Mouse (Mus musculus) splenic B cell, adult 2 months (primary cell): ENCODE results near the gene Cyld.

ENCODE experiments used
- DNase-seq: peaks from one replicate; pipeline ENCODE4 v3.0.0-alpha.2; 2011; ENCODE audit warnings: low read depth, low spot score
- H3K27me3 ChIP-seq: 2 replicates; pipeline ENCODE4 v1.6.1; 2012; ENCODE audit warnings: mild to moderate bottlenecking, low read length, moderate library complexity, mixed read lengths; ENCODE audit not compliant: control insufficient read depth, poor library complexity, insufficient read depth, severe bottlenecking
- H3K36me3 ChIP-seq: 2 replicates; pipeline ENCODE4 v1.6.1; 2012; ENCODE audit warnings: mild to moderate bottlenecking, low read length, moderate library complexity, mixed read lengths; ENCODE audit not compliant: control insufficient read depth, poor library complexity, insufficient read depth, severe bottlenecking

The Cyld gene

GRCm38 (mm10) chr8:88675372-88676165, 21.3 kb upstream of the Cyld start:
- DNase-seq, result no peak
- no peaks in the 10 kb centered on the region for H3K27me3 ChIP-seq
- no peaks in the 10 kb centered on the region for H3K36me3 ChIP-seq

GRCm38 (mm10) chr8:88677071-88677470, 19.8 kb upstream of the Cyld start:
- no peak for DNase-seq
- Histone ChIP-seq H3K36me3 (no peaks in the 10 kb centered on the region), H3K27me3 (no peaks in the 10 kb centered on the region)

- Histone ChIP-seq H3K27me3 (no peaks in the 10 kb centered on the region), H3K36me3 (no peaks in the 10 kb centered on the region)
- no peak for DNase-seq
These were observed 16.3 kb upstream of the Cyld start for GRCm38 (mm10) chr8:88680566-88680965.

DNA sequence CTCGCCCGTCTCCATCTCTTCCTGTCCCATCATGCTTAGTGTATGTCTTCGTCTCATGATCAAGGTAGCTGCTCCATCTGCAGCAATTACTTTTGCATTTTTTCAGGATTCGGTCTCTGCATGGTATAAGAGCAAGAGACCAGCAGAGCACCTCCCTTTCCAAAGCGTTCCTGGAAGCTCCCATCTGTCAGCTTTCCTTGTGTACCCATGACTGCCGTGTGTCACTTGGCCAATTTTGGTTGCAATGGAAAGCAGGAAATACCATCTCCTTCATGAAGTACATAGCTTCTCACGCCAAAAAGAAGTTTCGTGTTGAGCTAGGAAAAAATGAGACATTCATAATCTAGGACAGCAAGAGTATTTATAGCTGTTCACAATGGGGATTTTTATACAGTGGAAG, 15.8 kb upstream of the Cyld start:
- Histone ChIP-seq H3K27me3 (no peaks in the 10 kb centered on the region), H3K36me3 (no peaks in the 10 kb centered on the region)
- DNase-seq, result no peak

GRCm38 (mm10) chr8:88683656-88684289, 13.1 kb upstream of the Cyld start:
- no peaks in the 10 kb centered on the region for H3K36me3 ChIP-seq
- no peaks in the 10 kb centered on the region for H3K27me3 ChIP-seq
- no peak for DNase-seq

GRCm38 (mm10) chr8:88686226-88686905, 10.5 kb upstream of the Cyld start:
- H3K27me3 ChIP-seq, result no peaks in the 10 kb centered on the region
- no peak for DNase-seq
- no peaks in the 10 kb centered on the region for H3K36me3 ChIP-seq

DNA sequence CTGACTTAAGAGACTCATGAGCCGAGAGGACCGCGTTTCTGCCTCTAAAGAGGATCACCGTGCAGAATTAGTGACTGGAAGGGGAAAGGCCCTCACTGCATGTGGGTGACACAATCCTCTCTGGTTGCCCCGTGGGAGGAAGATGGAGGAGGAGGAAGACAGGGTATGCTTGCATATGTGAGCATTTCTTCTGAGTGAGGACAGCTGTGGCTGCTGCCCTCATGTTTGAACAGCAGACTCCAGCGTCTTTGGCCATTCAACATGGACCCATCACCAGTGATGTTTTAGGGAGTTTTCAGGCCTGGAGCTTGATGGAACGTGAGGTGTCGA, 10.0 kb upstream of the Cyld start:
- no peaks in the 10 kb centered on the region for H3K27me3 ChIP-seq
- no peaks in the 10 kb centered on the region for H3K36me3 ChIP-seq
- no peak for DNase-seq

DNA sequence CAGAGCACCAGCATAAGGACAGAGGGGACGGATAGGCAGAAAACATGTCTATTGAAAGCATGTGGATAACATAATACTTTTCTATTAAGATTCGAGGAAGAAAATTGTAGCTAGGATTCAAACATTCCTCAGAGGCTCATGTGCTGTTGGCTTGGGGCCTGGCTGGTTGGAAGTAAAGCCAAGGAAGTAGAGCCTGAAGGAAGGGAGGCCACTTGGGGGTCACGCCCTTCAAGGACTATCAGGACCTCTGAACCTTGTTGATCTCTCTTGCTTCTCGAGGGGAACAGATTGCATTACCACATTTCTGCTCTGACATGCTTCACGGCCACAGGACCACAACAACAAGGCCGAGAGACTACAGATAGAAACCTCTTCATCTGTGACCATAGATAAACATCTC, 7.7 kb upstream of the Cyld start:
- DNase-seq, result no peak
- Histone ChIP-seq H3K36me3 (no peaks in the 10 kb centered on the region), H3K27me3 (no peaks in the 10 kb centered on the region)

DNA sequence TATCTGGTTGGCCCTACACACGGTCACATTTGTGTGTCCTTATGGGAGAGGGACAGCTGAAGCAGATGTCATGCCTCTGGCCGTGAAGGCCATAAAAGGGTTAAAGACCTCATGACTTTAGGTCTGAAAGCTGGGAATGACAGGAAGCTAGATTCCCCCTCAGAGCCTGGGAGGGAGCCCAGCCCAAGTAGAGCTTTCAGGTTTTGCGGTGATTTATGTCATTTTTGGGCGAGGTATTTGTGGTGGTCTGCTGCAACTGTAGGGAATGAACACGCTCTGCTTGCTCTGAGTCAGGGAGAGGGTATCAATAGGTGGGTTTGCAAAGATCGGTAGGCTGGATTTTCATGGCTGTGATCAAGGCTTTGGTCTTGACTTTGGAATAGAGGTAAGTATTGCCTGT, 6.9 kb upstream of the Cyld start:
- Histone ChIP-seq H3K36me3 (no peaks in the 10 kb centered on the region), H3K27me3 (no peaks in the 10 kb centered on the region)
- DNase-seq, result no peak

- DNase-seq, result no peak
- Histone ChIP-seq H3K36me3 (no peaks in the 10 kb centered on the region), H3K27me3 (no peaks in the 10 kb centered on the region)
These were observed 5.4 kb upstream of the Cyld start for GRCm38 (mm10) chr8:88691342-88691948.

GRCm38 (mm10) chr8:88691961-88692360, 4.9 kb upstream of the Cyld start:
- no peaks in the 10 kb centered on the region for H3K27me3 ChIP-seq
- no peaks in the 10 kb centered on the region for H3K36me3 ChIP-seq
- peak; percentile 32 for DNase-seq

DNA sequence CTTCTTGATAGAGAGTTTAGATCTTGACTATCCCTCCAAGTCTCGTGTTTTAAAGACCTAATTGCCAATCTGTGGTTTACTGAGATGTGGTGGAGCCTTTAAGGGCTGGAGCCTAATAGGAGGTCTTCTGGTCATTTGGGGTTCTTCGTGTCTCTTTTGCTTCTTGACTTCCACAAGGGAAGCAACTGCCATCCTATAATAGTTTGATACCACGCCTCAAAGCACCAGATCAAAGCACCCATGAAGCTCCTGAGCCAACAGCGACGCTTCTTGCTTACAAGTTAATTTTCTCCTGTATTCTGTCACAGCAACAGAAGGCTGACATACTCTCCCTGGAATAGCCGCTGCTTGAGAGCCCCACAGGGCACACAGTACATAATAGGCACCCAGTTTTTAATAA, 4.0 kb upstream of the Cyld start:
- Histone ChIP-seq H3K27me3 (no peaks in the 10 kb centered on the region), H3K36me3 (no peaks in the 10 kb centered on the region)
- DNase-seq, result no peak

DNA sequence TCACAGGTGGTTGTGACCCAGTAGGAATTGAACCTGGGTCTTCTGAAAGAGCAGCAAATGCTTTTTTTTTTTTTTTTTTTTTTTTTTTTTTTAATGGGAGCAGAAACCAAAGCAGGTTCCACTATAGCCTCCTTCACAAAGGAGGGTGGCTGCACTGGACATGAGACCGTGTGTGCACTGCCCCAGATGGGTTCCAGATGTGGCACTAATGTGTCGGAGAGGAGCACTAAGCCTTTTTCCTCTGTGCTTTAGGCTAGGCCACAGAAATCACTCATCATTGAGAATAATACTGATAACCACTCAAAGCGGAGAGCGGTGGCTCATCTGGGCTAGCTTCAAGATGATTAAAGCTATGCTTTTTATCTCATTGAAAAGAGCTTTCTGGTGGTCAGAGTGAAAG, 3.5 kb upstream of the Cyld start:
- no peaks in the 10 kb centered on the region for H3K36me3 ChIP-seq
- DNase-seq, result no peak
- no peaks in the 10 kb centered on the region for H3K27me3 ChIP-seq

DNA sequence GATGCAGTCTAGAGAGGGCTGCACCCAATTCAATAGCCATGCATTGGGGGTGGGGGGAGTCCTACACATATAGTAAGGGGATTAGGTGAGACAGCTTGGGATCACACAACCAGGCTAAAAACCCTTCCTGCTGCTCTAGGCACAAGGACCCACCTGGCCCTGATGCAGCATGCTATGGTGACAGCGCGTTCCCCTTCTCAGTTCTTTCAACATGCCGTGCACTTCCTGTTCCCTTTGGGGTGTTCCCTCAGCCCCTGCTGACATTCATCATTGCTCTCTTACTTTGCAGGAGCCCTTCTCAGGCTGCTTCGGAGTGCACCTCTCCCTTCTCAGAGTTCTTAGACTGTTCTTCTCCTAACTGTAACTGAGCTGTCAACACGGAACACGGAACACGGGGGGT, 2.5 kb upstream of the Cyld start:
- peak; percentile 65 for DNase-seq
- H3K27me3 ChIP-seq, result no peaks in the 10 kb centered on the region
- 0 out of 2 replicates have a peak, but pooled peaks cover 2% of the 10 kb centered on the region for H3K36me3 ChIP-seq

DNA sequence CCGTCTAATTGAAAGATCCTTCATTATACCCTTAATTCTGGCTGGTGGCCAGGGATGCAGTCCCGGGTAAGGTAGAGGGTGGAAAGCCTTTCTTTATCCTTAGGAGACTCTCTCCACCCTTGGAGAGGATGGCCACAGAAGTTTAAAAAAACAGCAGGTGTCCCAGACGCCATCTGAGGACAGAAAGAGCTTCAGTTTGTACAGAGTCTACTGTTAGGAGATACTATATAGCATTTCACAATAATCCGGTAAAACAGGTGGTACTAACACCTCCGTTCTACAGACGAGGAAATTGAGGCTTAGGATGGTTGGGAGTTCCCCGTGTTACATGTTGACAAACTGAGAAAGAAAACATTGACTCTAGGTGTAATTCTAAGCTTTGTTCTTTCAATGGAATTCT, 600 bp upstream of the Cyld start:
- DNase-seq, result no peak
- Histone ChIP-seq H3K36me3 (0 out of 2 replicates have a peak, but pooled peaks cover 2% of the 10 kb centered on the region), H3K27me3 (no peaks in the 10 kb centered on the region)
